Mouse (Mus musculus): Measurements from ENCODE around the gene Cacna1e.

GRCm38 (mm10) chr1:154511736-154512135 lies 372.6 kb downstream of the Cacna1e start:
- TF ChIP-seq EP300 (IDR thresholded peaks at IDR 0.05; ENCODE audit: low read depth) = no peak
- TF ChIP-seq CTCF (IDR thresholded peaks at IDR 0.05; ENCODE audit: low read depth) = no peak

All from liver, embryonic 14.5 days (tissue).